Mouse (Mus musculus) kidney, embryonic 15.5 days (tissue): ENCODE data around the gene Nhsl1. TPM values are rescaled to one million over a fixed set of nuclear protein-coding genes. Genes with fewer than 3 reads are reported as not detected.

Experiments used
- ATAC-seq: fragments of 200-750 bp; cut with Nextera tagmentation; replicated peaks from 2 replicates; pipeline ENCODE4 v1.8.0; 2017; ENCODE audit warnings: moderate TSS enrichment; ENCODE audit not compliant: low FRiP score
- H3K27ac ChIP-seq: fragments of 300-500 bp; sonication (generic); 2 replicates; pipeline ENCODE4 v1.5.1; 2015; ENCODE audit warnings: mild to moderate bottlenecking, inconsistent platforms
- H3K27me3 ChIP-seq: fragments of 300-500 bp; sonication (generic); 2 replicates; pipeline ENCODE4 v1.6.1; 2015; ENCODE audit warnings: inconsistent platforms
- H3K36me3 ChIP-seq: fragments of 300-500 bp; sonication (generic); 2 replicates; pipeline ENCODE4 v1.6.1; 2015; ENCODE audit warnings: inconsistent platforms
- H3K4me1 ChIP-seq: fragments of 300-500 bp; sonication (generic); 2 replicates; pipeline ENCODE4 v1.6.1; 2015; ENCODE audit warnings: inconsistent platforms
- H3K4me2 ChIP-seq: fragments of 300-500 bp; sonication (generic); 2 replicates; pipeline ENCODE4 v1.6.1; 2015; ENCODE audit warnings: moderate library complexity, mild to moderate bottlenecking, inconsistent platforms
- H3K4me3 ChIP-seq: fragments of 300-500 bp; sonication (generic); replicated peaks from 2 replicates; pipeline ENCODE4 v1.5.1; 2015; ENCODE audit warnings: mild to moderate bottlenecking, inconsistent platforms
- H3K9ac ChIP-seq: fragments of 300-500 bp; sonication (generic); 2 replicates; pipeline ENCODE4 v1.6.1; 2015; ENCODE audit warnings: mild to moderate bottlenecking, inconsistent platforms
- H3K9me3 ChIP-seq: fragments of 300-500 bp; sonication (generic); replicated peaks from 2 replicates; pipeline ENCODE4 v1.6.1; 2016; ENCODE audit warnings: inconsistent platforms
- WGBS: fragments of 180-500 bp; shearing (Covaris S2); methylation state at CpG from one replicate; pipeline ENCODE4 v1.1.7; 2015; ENCODE audit warnings: mixed read lengths; 5-methylcytosine and 5-hydroxymethylcytosine counted together
- polyA plus RNA-seq: library from polyadenylated mRNA; unstranded; fragments of >200 nt; fragmentation: Nextera tagmentation; extraction: Ambion mirVana; gene quantifications from 2 replicates; pipeline ENCODE4 v1.2.1, GENCODE M21; 2015

The Nhsl1 gene
- polyA plus RNA-seq, 1 experiment from 2014 or later = 9.5 TPM

DNA sequence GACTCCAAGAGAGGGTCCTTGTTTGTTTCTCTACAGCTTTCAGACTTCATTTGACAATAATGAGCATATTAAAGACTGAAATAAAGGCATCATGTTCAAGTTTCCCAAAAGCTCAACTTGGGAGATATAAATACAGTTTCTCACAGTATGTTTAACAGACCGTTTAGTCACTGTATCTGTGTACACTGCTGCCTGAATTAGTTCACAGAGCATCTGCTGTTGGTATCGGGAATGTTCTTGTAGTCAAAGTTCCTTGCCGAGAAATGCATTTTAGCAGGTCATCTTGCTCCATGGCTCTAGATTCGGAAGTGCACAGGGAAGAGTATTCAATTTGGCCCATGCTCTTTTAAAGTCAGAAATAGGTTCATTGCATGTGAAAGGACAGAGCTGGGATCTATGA, 159.5 kb downstream of the Nhsl1 start:
- WGBS = 88% methylated on average over 4 of the region's 4 CpGs
- no peak overlapping the region for H3K4me2 ChIP-seq
- H3K4me1 ChIP-seq = peaks cover 11% of the 10 kb centered on the region
- peaks cover 5% of the 10 kb centered on the region for H3K36me3 ChIP-seq
- no peak overlapping the region for H3K27ac ChIP-seq
- H3K27me3 ChIP-seq = no peaks in the 10 kb centered on the region
- H3K9me3 ChIP-seq = no peaks in the 10 kb centered on the region
- ATAC-seq = no peak
- H3K9ac ChIP-seq = no peak overlapping the region
- H3K4me3 ChIP-seq = no peak overlapping the region

DNA sequence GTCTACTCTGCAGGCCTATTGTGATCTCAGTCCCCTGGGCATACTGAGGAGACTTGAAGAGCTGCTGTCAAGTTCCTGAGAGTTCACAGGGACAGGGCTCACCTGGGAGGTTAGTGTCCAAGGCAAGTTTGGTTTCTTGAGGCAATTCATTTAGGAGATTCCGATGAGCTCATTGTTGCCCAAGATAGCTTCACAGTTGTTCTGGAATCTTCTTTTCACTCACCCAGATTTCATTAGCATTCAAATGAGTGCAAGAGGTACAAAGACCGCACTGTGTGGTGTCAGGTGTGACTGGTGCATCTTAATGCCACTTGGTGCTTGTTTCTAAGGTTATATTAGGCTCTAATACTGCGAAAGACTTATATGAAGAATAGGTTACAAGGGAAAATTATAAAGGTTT, 160.5 kb downstream of the Nhsl1 start:
- no peaks in the 10 kb centered on the region for H3K9me3 ChIP-seq
- no peak overlapping the region for H3K9ac ChIP-seq
- H3K4me1 ChIP-seq = peaks cover 11% of the 10 kb centered on the region
- H3K27ac ChIP-seq = no peak overlapping the region
- no peaks in the 10 kb centered on the region for H3K27me3 ChIP-seq
- H3K4me3 ChIP-seq = no peak overlapping the region
- no peak overlapping the region for H3K4me2 ChIP-seq
- H3K36me3 ChIP-seq = no peaks in the 10 kb centered on the region
- WGBS = 92% methylated on average over 3 of the region's 3 CpGs
- ATAC-seq = no peak

DNA sequence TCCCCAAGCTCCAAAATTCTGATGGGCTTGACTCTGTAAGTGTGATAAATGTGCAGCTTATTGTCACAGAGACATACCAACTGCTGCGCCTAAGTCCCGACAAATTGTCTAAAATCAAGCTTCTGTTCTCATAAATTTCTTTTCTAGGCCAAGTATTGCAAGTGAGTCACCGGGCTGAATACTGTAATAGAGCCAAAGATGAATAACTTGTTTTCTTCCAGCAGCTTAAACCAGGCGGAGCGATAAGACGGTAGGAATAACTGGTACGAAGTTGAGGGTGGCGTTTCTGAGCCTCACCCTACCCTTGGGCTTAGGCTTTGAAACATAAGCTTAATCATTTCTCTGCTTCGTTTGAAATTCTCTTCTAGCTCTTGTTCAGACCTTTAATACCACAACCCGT, 162.1 kb downstream of the Nhsl1 start:
- no peaks in the 10 kb centered on the region for H3K27me3 ChIP-seq
- WGBS = 62% methylated on average over 10 of the region's 10 CpGs
- H3K36me3 ChIP-seq = no peaks in the 10 kb centered on the region
- H3K4me2 ChIP-seq = no peak overlapping the region
- no peak; the same call in 1 of the 2 replicates for ATAC-seq
- H3K9me3 ChIP-seq = no peaks in the 10 kb centered on the region
- no peak overlapping the region for H3K9ac ChIP-seq
- H3K4me3 ChIP-seq = no peak overlapping the region
- H3K4me1 ChIP-seq = peaks cover 11% of the 10 kb centered on the region
- no peak overlapping the region for H3K27ac ChIP-seq

DNA sequence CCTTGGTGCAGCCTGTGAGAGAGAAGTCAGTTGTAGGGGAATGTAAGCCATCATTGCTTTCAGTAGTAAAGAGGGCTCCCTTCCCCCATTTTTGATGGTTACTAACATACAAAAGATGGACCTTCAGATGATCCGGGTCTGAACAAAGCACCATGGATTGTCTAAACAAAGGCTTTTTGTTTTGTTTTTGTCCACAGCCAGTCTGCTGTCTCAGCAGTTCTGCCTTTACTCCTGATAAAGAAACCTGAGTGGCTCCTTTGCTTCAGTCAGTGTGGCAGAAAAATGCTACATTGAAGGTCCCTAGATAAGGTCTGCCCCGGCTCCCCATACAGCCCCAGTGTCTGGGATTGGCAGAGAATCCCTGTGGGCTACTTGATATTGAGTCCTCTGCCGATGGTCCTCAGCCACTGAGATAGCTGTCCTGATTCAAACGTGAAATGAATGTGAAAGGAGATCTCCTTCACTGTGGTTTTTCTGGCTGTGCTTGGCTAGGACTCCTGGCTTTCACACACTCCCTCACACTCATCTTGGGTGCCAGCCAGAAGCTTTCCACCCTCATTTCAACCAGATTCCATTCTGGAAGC, 163.9 kb downstream of the Nhsl1 start:
- peak overlapping the region; percentile 27; the same call in 1 of the 2 replicates for H3K27ac ChIP-seq
- no peak overlapping the region for H3K4me2 ChIP-seq
- H3K36me3 ChIP-seq = no peaks in the 10 kb centered on the region
- no peaks in the 10 kb centered on the region for H3K27me3 ChIP-seq
- no peak overlapping the region for H3K9ac ChIP-seq
- no peaks in the 10 kb centered on the region for H3K9me3 ChIP-seq
- H3K4me3 ChIP-seq = no peak overlapping the region
- ATAC-seq = no peak
- WGBS = 32% methylated on average over 4 of the region's 4 CpGs
- H3K4me1 ChIP-seq = peaks cover 12% of the 10 kb centered on the region

DNA sequence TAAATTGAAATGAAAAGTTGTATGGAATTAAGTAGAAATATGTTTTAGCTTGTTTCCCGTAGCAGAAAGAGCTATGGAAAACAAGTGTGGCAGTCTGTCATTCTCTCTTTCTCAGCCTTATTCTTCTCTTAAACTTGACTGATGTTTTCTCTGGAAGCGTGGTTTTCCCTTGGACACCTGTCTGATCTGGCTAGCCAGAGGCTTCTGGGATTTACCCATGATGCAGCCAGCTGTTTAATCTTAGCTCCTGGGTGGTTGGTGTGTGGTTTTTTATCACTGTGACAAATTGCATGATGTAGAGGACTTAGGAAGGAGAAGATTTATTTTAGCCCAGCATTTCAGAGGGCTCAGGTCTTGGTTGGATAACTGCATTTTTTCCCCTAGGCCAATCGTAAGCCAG, 164.9 kb downstream of the Nhsl1 start:
- H3K27me3 ChIP-seq = no peaks in the 10 kb centered on the region
- H3K4me2 ChIP-seq = no peak overlapping the region
- 77% methylated on average over 3 of the region's 3 CpGs for WGBS
- H3K9me3 ChIP-seq = no peaks in the 10 kb centered on the region
- no peak overlapping the region for H3K4me3 ChIP-seq
- peaks cover 19% of the 10 kb centered on the region for H3K4me1 ChIP-seq
- no peak overlapping the region for H3K9ac ChIP-seq
- no peak overlapping the region for H3K27ac ChIP-seq
- H3K36me3 ChIP-seq = no peaks in the 10 kb centered on the region
- no peak for ATAC-seq

DNA sequence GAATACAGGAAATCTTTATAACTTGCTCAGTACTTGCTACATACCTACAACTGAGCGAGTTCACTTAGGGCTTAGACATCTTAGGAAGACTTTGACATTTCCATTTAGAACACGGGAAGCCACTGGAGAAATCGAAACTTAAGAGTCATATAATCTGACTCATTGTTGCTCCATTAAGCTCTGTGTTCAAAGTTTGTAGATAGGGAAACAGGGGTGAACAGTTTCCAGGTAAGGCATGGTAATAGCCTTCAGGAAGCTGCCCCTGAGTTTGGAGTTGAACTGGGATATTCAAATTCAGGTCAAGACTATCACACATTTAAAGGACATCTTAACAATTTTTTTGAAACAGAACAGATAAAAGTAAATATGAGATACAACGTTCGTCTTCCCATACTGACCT, 165.9 kb downstream of the Nhsl1 start:
- H3K36me3 ChIP-seq = no peaks in the 10 kb centered on the region
- 88% methylated on average over 5 of the region's 5 CpGs for WGBS
- H3K9me3 ChIP-seq = no peaks in the 10 kb centered on the region
- ATAC-seq = no peak
- no peak overlapping the region for H3K4me3 ChIP-seq
- H3K4me2 ChIP-seq = no peak overlapping the region
- peaks cover 22% of the 10 kb centered on the region for H3K4me1 ChIP-seq
- no peak overlapping the region for H3K27ac ChIP-seq
- H3K27me3 ChIP-seq = no peaks in the 10 kb centered on the region
- no peak overlapping the region for H3K9ac ChIP-seq

DNA sequence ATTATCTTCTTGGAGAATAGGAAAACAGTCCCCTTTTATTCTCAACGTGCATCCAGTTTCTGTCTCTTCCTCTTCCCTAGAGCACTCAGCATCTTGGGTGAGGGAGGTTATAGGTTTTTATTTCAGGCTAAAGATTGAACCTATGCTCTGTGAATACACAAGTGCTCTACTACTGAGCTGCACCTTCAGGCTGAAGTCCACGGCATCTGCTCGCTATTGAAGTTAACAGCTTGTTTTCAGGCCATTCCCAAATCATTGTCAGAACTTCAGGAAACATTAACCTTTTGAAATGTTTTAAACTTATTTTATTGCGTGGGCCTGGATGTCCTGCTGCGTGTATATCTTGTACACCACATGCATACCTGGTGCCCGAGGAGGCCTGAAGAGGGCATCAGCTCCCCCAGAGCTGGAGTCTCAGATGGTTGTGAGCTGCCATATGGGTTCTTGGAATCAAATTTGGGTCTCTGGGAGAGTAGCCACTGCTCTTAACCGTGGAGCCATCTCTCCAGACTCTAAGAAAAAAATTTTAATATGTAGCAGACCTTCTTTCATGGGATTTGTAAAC, 169.5 kb downstream of the Nhsl1 start:
- 65% methylated on average over 7 of the region's 7 CpGs for WGBS
- ATAC-seq = 0 out of 2 replicates have a peak, but pooled peaks have one; percentile 52
- no peak overlapping the region for H3K4me2 ChIP-seq

DNA sequence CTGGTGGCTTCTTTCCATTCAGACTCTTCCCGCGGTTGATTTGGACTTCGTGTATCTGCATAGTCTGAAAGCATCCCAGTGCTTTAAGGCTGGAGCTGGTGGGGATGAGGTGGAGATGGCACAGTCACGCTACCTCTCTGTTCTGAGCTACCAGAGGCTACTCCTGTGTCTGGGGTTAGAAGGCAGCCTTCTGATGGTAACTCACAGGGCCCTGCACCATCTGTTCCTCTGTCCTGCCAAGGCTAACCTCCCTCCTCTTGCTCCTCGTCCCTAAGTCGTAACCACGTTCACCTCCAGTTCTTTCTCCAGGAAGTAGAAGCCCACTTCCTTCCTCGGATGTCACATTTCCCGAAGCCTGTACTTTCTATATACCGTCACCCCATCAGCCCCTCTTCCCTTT, 171.2 kb downstream of the Nhsl1 start:
- no peak overlapping the region for H3K27ac ChIP-seq
- peaks cover 36% of the 10 kb centered on the region for H3K4me1 ChIP-seq
- ATAC-seq = no peak
- no peaks in the 10 kb centered on the region for H3K9me3 ChIP-seq
- H3K4me2 ChIP-seq = no peak overlapping the region
- no peak overlapping the region for H3K9ac ChIP-seq
- 83% methylated on average over 10 of the region's 10 CpGs for WGBS
- H3K36me3 ChIP-seq = no peaks in the 10 kb centered on the region
- no peak overlapping the region for H3K4me3 ChIP-seq
- H3K27me3 ChIP-seq = no peaks in the 10 kb centered on the region

More for the DNA sequence above, 169.5 kb downstream of the Nhsl1 start:
- no peaks in the 10 kb centered on the region for H3K36me3 ChIP-seq
- H3K4me3 ChIP-seq = no peak overlapping the region
- no peaks in the 10 kb centered on the region for H3K27me3 ChIP-seq
- H3K4me1 ChIP-seq = peaks cover 26% of the 10 kb centered on the region
- no peaks in the 10 kb centered on the region for H3K9me3 ChIP-seq
- H3K27ac ChIP-seq = peak overlapping the region; percentile 41; the same call in 1 of the 2 replicates
- no peak overlapping the region for H3K9ac ChIP-seq

DNA sequence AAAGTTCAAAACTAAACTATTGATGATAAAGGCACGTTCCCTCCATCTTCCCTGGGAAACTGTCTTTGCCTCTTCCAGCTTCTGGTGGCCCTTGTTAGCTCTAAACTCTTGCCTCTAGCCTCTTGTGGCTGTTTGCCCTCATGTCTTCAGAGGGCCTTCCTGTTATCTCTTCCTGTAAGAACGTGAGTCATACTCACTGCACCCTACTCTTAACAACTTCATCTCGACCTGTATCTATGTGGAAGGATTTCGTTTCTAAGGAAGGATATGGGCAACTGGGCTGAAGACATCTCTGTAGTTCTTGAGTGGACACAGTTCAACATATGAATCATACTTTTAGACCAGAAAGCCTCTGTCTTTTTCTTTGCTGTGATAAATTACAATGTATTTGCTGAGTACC, 173.2 kb downstream of the Nhsl1 start:
- no peaks in the 10 kb centered on the region for H3K36me3 ChIP-seq
- no peak for ATAC-seq
- no peak overlapping the region for H3K9ac ChIP-seq
- 67% methylated on average over 4 of the region's 4 CpGs for WGBS
- H3K27ac ChIP-seq = no peak overlapping the region
- H3K4me1 ChIP-seq = peaks cover 38% of the 10 kb centered on the region
- H3K9me3 ChIP-seq = no peaks in the 10 kb centered on the region
- H3K4me2 ChIP-seq = no peak overlapping the region
- H3K27me3 ChIP-seq = no peaks in the 10 kb centered on the region
- no peak overlapping the region for H3K4me3 ChIP-seq

DNA sequence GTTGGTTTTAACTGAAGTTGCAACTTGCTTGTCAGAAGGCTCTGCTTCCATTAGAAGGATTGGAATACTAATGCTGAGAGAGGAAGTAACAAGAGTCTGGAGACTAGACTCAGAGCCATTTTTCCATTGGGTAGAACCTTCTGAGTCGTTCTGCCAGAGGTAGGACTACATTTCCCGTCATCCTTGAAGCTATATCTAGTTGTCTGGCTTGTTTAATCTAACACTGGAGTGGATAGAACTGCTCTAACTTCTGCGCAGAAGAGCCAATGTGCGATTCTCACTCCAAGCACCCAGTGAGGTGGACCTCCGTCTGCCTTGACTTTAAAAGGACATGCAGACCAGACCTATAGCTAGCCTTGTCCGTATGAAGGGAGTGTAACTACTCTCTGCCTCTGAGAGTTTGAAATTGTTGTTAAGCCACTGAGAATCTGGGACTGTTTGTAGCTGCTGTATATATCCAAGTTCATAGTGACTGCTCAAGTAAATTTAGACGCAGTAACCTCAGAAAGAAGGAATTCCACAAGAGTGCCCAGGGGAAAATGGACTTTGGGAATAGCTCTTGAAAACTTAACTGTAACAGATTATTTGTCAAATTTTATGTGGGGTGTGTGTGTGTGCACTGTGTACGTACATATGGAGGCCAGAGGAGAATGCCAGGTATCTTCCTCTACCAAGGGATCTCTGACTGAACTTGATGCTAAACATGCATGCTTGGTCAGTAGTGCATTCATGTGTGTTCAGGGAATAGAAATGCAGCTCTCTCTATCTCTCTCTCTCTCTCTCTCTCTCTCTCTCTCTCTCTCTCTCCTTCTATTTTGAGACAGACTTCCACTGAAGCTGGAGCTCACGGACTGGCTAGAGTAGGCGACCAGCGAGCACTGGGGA, 174.5 kb downstream of the Nhsl1 start:
- Histone ChIP-seq H3K27ac (peak overlapping the region; percentile 14; the same call in 1 of the 2 replicates), H3K4me3 (no peak overlapping the region), H3K9me3 (no peaks in the 10 kb centered on the region), H3K36me3 (peaks cover 6% of the 10 kb centered on the region; the same call in 1 of the 2 replicates), H3K4me2 (no peak overlapping the region), H3K27me3 (no peaks in the 10 kb centered on the region), H3K9ac (no peak overlapping the region), H3K4me1 (peaks cover 36% of the 10 kb centered on the region)
- WGBS = 70% methylated on average over 11 of the region's 11 CpGs
- peak; percentile 54 for ATAC-seq

DNA sequence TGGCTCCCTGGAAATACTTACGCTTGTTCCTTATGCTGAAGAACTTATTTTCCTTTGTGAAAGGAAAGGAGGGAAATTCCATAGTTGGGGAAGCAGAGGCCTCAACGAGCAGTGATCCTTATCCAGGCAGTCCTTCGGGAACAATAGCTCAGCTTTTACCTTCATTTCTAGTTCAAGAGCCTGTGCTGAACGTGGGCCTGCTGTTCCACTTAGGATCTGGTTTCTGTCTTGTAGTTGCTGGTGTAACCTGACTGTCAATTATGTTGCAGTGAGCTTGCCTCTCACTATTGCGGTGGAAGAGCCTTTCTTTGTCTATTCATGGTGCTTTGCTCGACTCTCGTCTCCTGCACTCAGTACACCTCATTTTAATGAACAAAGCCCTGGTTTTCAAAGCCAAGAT, 175.5 kb downstream of the Nhsl1 start:
- Histone ChIP-seq H3K27me3 (no peaks in the 10 kb centered on the region), H3K9ac (no peak overlapping the region), H3K9me3 (no peaks in the 10 kb centered on the region), H3K36me3 (peaks cover 16% of the 10 kb centered on the region), H3K27ac (peak overlapping the region; percentile 52), H3K4me1 (peaks cover 33% of the 10 kb centered on the region), H3K4me2 (no peak overlapping the region), H3K4me3 (no peak overlapping the region)
- 0 out of 2 replicates have a peak, but pooled peaks have one; percentile 61 for ATAC-seq
- 48% methylated on average over 7 of the region's 7 CpGs for WGBS

DNA sequence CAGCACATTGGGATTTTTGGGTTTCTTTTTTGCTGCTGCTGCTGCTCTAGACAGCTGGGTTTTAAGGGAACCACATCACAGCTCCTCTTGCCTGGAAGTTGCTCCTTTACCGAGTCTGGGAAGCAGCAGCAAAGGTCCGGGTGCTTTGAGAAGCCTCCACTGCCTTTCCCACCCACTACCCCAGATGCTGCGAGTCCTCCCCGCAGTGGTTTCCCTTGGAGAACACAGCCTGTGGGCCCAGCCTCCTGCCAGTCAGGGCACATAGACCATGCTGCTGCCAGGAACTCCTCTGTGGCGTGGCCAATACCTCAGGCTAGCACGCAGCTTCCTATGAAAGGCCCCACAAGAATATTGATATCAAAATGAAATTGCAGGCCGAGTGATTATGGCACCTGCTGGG, 178.3 kb downstream of the Nhsl1 start:
- no peak overlapping the region for H3K4me2 ChIP-seq
- no peaks in the 10 kb centered on the region for H3K9me3 ChIP-seq
- no peak overlapping the region for H3K9ac ChIP-seq
- peaks cover 18% of the 10 kb centered on the region for H3K4me1 ChIP-seq
- H3K27ac ChIP-seq = no peak overlapping the region
- no peak overlapping the region for H3K4me3 ChIP-seq
- 73% methylated on average over 7 of the region's 7 CpGs for WGBS
- ATAC-seq = no peak
- H3K36me3 ChIP-seq = peaks cover 29% of the 10 kb centered on the region
- no peaks in the 10 kb centered on the region for H3K27me3 ChIP-seq
